Mouse (Mus musculus): ENCODE measurements at regions not wholly inside any gene's neighbourhood (a gene's known extent, or its start where the extent isn't known, plus 50 kb on each side); places are given as distances from the start of the nearest gene placed in this dataset.

- TF ChIP-seq CTCF (IDR thresholded peaks at IDR 0.05; ENCODE audit: low read depth, low read length) (no peak), POLR2A (IDR thresholded peaks at IDR 0.05; ENCODE audit: borderline replicate concordance, low read depth, low read length) (no peak)
Observed at GRCm38 (mm10) chr4:7423204-7423603, 815.6 kb downstream of the Car8 start.

Data from bone marrow macrophage, adult 2 months (primary cell).